Comparison of ENCODE assay signal across 9 mouse cellular contexts in the genomic region with DNA sequence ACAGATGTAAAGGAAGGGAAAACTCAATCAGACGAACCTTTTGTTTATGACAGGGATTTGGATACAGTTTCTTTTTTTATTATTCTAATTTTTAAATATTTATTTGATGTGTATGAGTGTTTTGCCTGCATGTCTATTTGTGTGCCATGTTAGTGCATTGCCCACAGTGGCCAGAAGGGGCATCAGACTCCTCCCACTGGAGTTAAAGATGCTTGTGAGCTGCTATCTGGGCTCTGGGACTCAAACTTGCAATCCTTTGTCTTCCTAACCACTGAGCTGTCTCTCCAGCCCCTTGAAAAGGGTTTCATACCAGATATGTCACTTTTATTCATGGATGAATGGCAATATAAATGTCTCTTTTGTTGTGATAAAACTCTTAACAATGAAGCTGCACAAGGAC.
A peak's percentile ranks its signal among the peaks of the same experiment; 100 is the strongest.
DNase-seq lines count a peak whose midpoint lies in the region; ATAC-seq and TF ChIP-seq lines count a peak whose summit lies in the region.
"Had no signal": no experiment of that assay in that cellular context is flagged by ENCODE, and none has a peak within 500 bp of the region (broad histone marks: within the 10 kb centered on the region; RNA-seq: fewer than 3 reads in every experiment).

No protein-coding gene starts in this region.

- no peak for TF ChIP-seq EP300 in liver, postnatal 0 days (IDR thresholded peaks at IDR 0.05; ENCODE audit: low read depth)

- intact Hi-C loops in heart, postnatal 36 days (cut with DNase I): no loop called here

- H3K4me1 ChIP-seq in hindbrain, embryonic 11.5 days (replicated peaks; ENCODE audit: control insufficient read depth, insufficient read depth, low read length): no peaks in the 10 kb centered on the region
- H3K4me1 ChIP-seq in hindbrain, embryonic 13.5 days (replicated peaks): no peaks in the 10 kb centered on the region
- no peaks in the 10 kb centered on the region; the same call in 1 of the 2 replicates for H3K4me1 ChIP-seq in liver, postnatal 0 days (ENCODE audit: insufficient read depth)
- H3K4me1 ChIP-seq in heart, embryonic 10.5 days: 0 out of 2 replicates have a peak, but pooled peaks cover 4% of the 10 kb centered on the region
- H3K4me1 ChIP-seq: embryonic facial prominence, embryonic 12.5 days had no signal

- H3K9ac ChIP-seq in hindbrain, embryonic 11.5 days (ENCODE audit: low read depth, low read length): no peak overlapping the region
- no peak overlapping the region for H3K9ac ChIP-seq in hindbrain, embryonic 13.5 days
- H3K9ac ChIP-seq in liver, postnatal 0 days (replicated peaks): no peak overlapping the region
- H3K9ac ChIP-seq: embryonic facial prominence, embryonic 12.5 days had no signal

- ATAC-seq in hindbrain, embryonic 11.5 days (ENCODE audit: low FRiP score): no peak
- no peak for ATAC-seq in hindbrain, embryonic 13.5 days (ENCODE audit: low FRiP score)
- ATAC-seq in liver, postnatal 0 days: no peak

- no peaks in the 10 kb centered on the region for H3K36me3 ChIP-seq in hindbrain, embryonic 11.5 days (ENCODE audit: control insufficient read depth, insufficient read depth, low read length)
- H3K36me3 ChIP-seq in hindbrain, embryonic 13.5 days: no peaks in the 10 kb centered on the region
- H3K36me3 ChIP-seq in liver, postnatal 0 days (replicated peaks; ENCODE audit: insufficient read depth, low read length): no peaks in the 10 kb centered on the region
- H3K36me3 ChIP-seq in heart, embryonic 10.5 days: no peaks in the 10 kb centered on the region
- H3K36me3 ChIP-seq: embryonic facial prominence, embryonic 12.5 days had no signal

- 63% methylated on average over 1 of the region's 1 CpGs for WGBS in hindbrain, embryonic 11.5 days
- 63% methylated on average over 1 of the region's 1 CpGs for WGBS in hindbrain, embryonic 13.5 days
- WGBS in liver, postnatal 0 days (ENCODE audit: insufficient replicate concordance): 60% methylated on average over 1 of the region's 1 CpGs
- WGBS in heart, embryonic 10.5 days: 62% methylated on average over 1 of the region's 1 CpGs

- H3K27ac ChIP-seq in hindbrain, embryonic 11.5 days (ENCODE audit: low read depth, low read length): no peak overlapping the region
- no peak overlapping the region for H3K27ac ChIP-seq in hindbrain, embryonic 13.5 days
- H3K27ac ChIP-seq in liver, postnatal 0 days (ENCODE audit: low read depth): no peak overlapping the region
- no peak overlapping the region for H3K27ac ChIP-seq in heart, embryonic 10.5 days
- H3K27ac ChIP-seq: embryonic facial prominence, embryonic 12.5 days had no signal

- no peak overlapping the region for H3K4me2 ChIP-seq in hindbrain, embryonic 11.5 days (replicated peaks; ENCODE audit: low read depth, low read length)
- no peak overlapping the region for H3K4me2 ChIP-seq in hindbrain, embryonic 13.5 days
- H3K4me2 ChIP-seq in liver, postnatal 0 days (ENCODE audit: low read depth, low read length): no peak overlapping the region
- H3K4me2 ChIP-seq: embryonic facial prominence, embryonic 12.5 days had no signal

- peak; percentile 63 for DNase-seq in hindbrain, embryonic 11.5 days (ENCODE audit: low spot score)
- peak; percentile 74 for DNase-seq in CD4-positive, CD25-positive, alpha-beta regulatory T cell, adult 2 months (ENCODE audit: low read depth, low spot score)
- DNase-seq in adrenal gland, postnatal 36 days: peak; percentile 42 to 48
- peak; percentile 46 for DNase-seq in liver, postnatal 0 days
- DNase-seq in thymus, postnatal 14 days: peak; percentile 55
- no peak for DNase-seq in heart, postnatal 36 days
- DNase-seq in heart, embryonic 10.5 days (ENCODE audit: low spot score): no peak

- no peaks in the 10 kb centered on the region for H3K27me3 ChIP-seq in hindbrain, embryonic 11.5 days (ENCODE audit: control insufficient read depth, insufficient read depth, low read length)
- no peaks in the 10 kb centered on the region for H3K27me3 ChIP-seq in hindbrain, embryonic 13.5 days
- H3K27me3 ChIP-seq in liver, postnatal 0 days (ENCODE audit: insufficient read depth, low read length): no peaks in the 10 kb centered on the region
- peaks cover 1% of the 10 kb centered on the region; the same call in 1 of the 2 replicates for H3K27me3 ChIP-seq in heart, embryonic 10.5 days (ENCODE audit: insufficient read depth, poor library complexity, severe bottlenecking)
- H3K27me3 ChIP-seq: embryonic facial prominence, embryonic 12.5 days had no signal

- TF ChIP-seq CTCF in liver, postnatal 0 days (IDR thresholded peaks at IDR 0.05; ENCODE audit: low read depth): peak; percentile 67

- H3K4me3 ChIP-seq in hindbrain, embryonic 11.5 days (ENCODE audit: low read depth, low read length): no peak overlapping the region
- H3K4me3 ChIP-seq in hindbrain, embryonic 13.5 days: no peak overlapping the region
- no peak overlapping the region for H3K4me3 ChIP-seq in liver, postnatal 0 days (ENCODE audit: low read depth, low read length)
- no peak overlapping the region for H3K4me3 ChIP-seq in heart, embryonic 10.5 days
- H3K4me3 ChIP-seq: embryonic facial prominence, embryonic 12.5 days had no signal

- no peaks in the 10 kb centered on the region for H3K9me3 ChIP-seq in hindbrain, embryonic 11.5 days (ENCODE audit: control insufficient read depth, low read length)
- no peaks in the 10 kb centered on the region for H3K9me3 ChIP-seq in hindbrain, embryonic 13.5 days
- peaks cover 3% of the 10 kb centered on the region for H3K9me3 ChIP-seq in liver, postnatal 0 days (ENCODE audit: low read length)
- no peaks in the 10 kb centered on the region for H3K9me3 ChIP-seq in heart, embryonic 10.5 days
- H3K9me3 ChIP-seq: embryonic facial prominence, embryonic 12.5 days had no signal

Comparison
In these comparisons a context has a peak if more than half of its experiments do, and no peak if none do; other contexts are left out.
1. DNase-seq: peak in hindbrain, embryonic 11.5 days (single experiment), CD4-positive, CD25-positive, alpha-beta regulatory T cell, adult 2 months (single experiment), adrenal gland, postnatal 36 days (2 of 2), liver, postnatal 0 days (single experiment) and thymus, postnatal 14 days (single experiment); none in heart, postnatal 36 days (0 of 2) and heart, embryonic 10.5 days (single experiment).